Mouse (Mus musculus) intestine, embryonic 16.5 days (tissue): ENCODE results near the gene Ints6. TPM values are rescaled to one million over a fixed set of nuclear protein-coding genes. Genes with fewer than 3 reads are reported as not detected.

Experiments used
- ATAC-seq: fragments of 200-750 bp; cut with Nextera tagmentation; 2 replicates; pipeline ENCODE4 v1.8.0; 2017; ENCODE audit warnings: moderate TSS enrichment, moderate library complexity
- H3K27ac ChIP-seq: fragments of 300-500 bp; sonication (generic); 2 replicates; pipeline ENCODE4 v1.5.1; 2014; ENCODE audit warnings: mild to moderate bottlenecking, low read length
- H3K27me3 ChIP-seq: fragments of 300-500 bp; sonication (generic); replicated peaks from 2 replicates; pipeline ENCODE4 v1.6.1; 2014; ENCODE audit warnings: low read length, control low read depth, mixed read lengths; ENCODE audit not compliant: control insufficient read depth, insufficient read depth
- H3K36me3 ChIP-seq: fragments of 300-500 bp; sonication (generic); 2 replicates; pipeline ENCODE4 v1.6.1; 2014; ENCODE audit warnings: low read length, control low read depth; ENCODE audit not compliant: control insufficient read depth, insufficient read depth
- H3K4me1 ChIP-seq: fragments of 300-500 bp; sonication (generic); 2 replicates; pipeline ENCODE4 v1.6.1; 2014; ENCODE audit warnings: low read length, control low read depth, mixed read lengths; ENCODE audit not compliant: control insufficient read depth, insufficient read depth
- H3K4me2 ChIP-seq: fragments of 300-500 bp; sonication (generic); 2 replicates; pipeline ENCODE4 v1.6.1; 2014; ENCODE audit warnings: low read depth, low read length, control low read depth
- H3K4me3 ChIP-seq: fragments of 300-500 bp; sonication (generic); 2 replicates; pipeline ENCODE4 v1.5.1; 2014; ENCODE audit warnings: mild to moderate bottlenecking, low read length
- H3K9ac ChIP-seq: fragments of 300-500 bp; sonication (generic); 2 replicates; pipeline ENCODE4 v1.6.1; 2014; ENCODE audit warnings: low read depth, low read length
- H3K9me3 ChIP-seq: fragments of 300-500 bp; sonication (generic); 2 replicates; pipeline ENCODE4 v1.6.1; 2016; ENCODE audit warnings: low read length, control low read depth; ENCODE audit not compliant: control insufficient read depth
- WGBS: fragments of 180-500 bp; shearing (Covaris S2); extraction: QIAGEN DNeasy Blood & Tissue Kit; methylation state at CpG from one replicate; pipeline ENCODE4 v1.1.7; 2014; 5-methylcytosine and 5-hydroxymethylcytosine counted together
- polyA plus RNA-seq: library from polyadenylated mRNA; unstranded; fragments of >200 nt; fragmentation: Nextera tagmentation; extraction: Ambion mirVana; gene quantifications from 2 replicates; pipeline ENCODE4 v1.2.1, GENCODE M21; 2015

The Ints6 gene
- 13.1 and 16.7 TPM in 2 replicates for polyA plus RNA-seq

DNA sequence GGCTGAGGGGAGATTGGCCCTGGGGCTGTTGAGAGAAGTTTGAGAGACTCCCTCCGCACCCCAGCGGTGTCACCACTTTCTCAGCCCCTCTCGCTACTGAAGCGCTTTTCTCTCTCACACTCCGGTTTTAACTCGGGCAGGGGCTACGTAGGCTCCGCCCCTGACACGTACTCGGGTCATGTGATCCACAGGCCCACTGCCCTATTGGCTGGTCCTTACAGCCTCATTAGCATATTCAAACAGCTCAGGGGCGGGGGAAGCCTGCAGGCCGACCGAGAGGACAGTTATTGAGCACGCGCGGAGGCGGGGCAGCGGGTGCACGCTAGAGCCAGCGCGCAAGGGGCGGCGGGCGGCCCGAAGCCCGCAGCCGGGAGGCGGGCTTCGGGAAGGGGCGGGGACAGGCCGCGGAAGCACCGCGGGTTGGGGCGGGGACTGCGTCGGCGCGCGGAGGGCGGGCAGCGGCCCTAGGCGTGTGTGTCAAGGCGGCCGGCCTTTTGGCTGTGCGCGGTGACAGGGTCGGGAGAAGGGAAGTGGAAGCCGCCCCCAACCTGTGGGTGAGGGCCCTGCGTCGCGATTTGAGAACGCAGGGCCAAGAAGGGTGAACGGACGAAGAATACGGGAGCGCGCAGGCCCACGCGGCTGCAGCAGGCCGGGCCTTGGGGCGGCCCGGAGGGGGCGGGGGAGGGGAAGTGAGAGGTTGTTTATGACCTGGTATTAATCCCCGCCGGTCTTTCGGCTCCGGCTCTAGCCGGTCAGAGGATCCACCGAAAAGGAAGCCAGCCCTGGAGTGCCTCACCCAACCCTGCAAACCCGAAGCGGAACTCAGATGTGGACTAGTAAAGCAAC is at the start of gene Ints6:
Gene Ints6, minus strand, starts transcription at position 134 of the 846 bp plus-strand sequence.
- peak within 1 kb of the TSS; percentile 100 for H3K9ac ChIP-seq
- no peaks in the 10 kb centered on the region for H3K36me3 ChIP-seq
- H3K27ac ChIP-seq = peak within 1 kb of the TSS; percentile 100
- H3K4me1 ChIP-seq = peaks cover 6% of the 10 kb centered on the region
- 0% methylated on average over 62 of the region's 72 CpGs for WGBS
- peak; percentile 96 for ATAC-seq
- peak within 1 kb of the TSS; percentile 92 for H3K4me3 ChIP-seq
- peak within 1 kb of the TSS; percentile 73 for H3K4me2 ChIP-seq
- H3K27me3 ChIP-seq = no peaks in the 10 kb centered on the region
- no peaks in the 10 kb centered on the region for H3K9me3 ChIP-seq

DNA sequence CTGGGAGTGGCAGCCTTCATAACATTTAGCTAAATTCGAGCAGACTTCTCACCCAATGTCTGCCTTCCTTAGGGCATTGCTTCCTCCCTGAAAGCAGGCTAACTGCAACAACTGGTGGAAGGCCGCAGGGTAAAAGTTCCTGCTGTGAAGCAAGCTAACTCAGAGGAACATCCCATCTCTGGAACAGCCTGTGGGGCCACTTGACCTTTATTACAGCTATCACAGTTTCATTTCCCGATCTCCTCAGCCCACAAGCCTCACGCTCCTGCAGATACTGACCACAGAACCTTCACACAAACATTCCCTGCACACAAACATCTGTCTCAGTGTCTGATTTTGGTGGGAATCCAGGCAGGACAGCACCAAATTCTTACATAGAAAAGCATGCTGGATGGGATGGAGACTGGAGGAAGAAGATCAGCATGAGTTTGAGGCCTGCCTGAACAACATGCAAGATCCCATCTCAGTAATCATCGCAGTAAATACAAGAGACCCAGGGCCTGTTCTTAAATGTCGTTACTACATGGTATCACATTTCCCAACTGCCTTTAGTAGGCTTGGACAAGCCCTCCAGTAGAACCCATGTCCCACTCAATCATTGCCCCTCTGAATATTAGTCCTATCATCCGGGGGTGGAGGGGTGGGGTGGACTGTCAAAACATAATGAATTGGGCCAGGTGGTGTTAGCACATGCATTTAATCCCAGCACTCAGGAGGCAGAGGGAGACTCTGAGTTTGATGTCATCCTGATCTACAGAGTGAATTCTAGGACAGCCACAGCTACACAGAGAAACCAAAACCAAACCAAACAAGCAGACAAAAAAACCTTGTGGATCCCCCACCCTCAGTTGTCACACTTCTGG is 47.9 kb upstream of the Ints6 start:
- 54% methylated on average over 7 of the region's 7 CpGs for WGBS
- Histone ChIP-seq H3K4me2 (no peak overlapping the region), H3K9me3 (no peaks in the 10 kb centered on the region), H3K4me3 (no peak overlapping the region), H3K27ac (no peak overlapping the region), H3K36me3 (no peaks in the 10 kb centered on the region), H3K27me3 (no peaks in the 10 kb centered on the region), H3K4me1 (0 out of 2 replicates have a peak, but pooled peaks cover 2% of the 10 kb centered on the region), H3K9ac (no peak overlapping the region)
- no peak for ATAC-seq

DNA sequence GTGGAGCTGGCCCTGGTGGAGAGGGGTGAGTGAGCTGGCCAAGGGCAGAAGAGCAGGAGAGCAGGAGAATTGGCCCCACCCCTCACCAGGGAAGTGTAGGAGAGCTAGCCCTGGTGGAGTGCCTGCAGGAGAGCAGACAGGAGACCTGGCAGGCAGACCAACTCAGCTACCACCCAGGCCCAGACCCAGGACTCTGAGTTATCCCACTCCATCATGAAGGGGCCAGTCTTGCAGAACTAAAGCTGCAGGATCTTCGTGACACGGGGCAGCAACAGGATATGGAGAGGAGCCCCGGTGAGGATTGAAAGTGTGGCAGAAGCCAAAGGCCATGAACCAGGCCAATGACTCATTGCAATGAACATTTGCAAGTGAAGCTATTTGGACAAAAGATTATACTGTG is 46.0 kb upstream of the Ints6 start:
- H3K4me1 ChIP-seq = no peaks in the 10 kb centered on the region
- no peaks in the 10 kb centered on the region for H3K9me3 ChIP-seq
- H3K4me3 ChIP-seq = no peak overlapping the region
- H3K9ac ChIP-seq = no peak overlapping the region
- no peak for ATAC-seq
- no peak overlapping the region for H3K4me2 ChIP-seq
- H3K27me3 ChIP-seq = no peaks in the 10 kb centered on the region
- 41% methylated on average over 3 of the region's 3 CpGs for WGBS
- no peaks in the 10 kb centered on the region for H3K36me3 ChIP-seq
- H3K27ac ChIP-seq = no peak overlapping the region

DNA sequence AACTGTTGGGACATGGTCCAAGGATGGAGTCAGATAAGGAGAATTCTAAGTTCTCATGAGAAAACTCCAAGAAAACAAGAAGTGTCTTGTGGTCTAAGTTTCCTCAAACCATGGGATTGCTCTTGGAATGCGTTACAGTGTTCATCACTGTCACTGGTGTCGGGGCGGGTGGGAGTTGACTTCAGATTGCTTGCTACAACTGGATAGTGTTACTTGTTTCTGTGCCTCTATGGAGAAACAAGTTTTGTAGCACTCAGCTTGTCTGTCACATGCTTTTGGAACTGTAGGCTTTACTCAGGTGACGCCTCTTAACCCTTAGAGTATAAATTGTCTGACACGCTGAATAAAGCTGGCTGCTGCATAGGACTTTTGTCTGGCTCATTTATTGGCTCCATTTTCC is 42.2 kb upstream of the Ints6 start:
- Histone ChIP-seq H3K4me1 (0 out of 2 replicates have a peak, but pooled peaks cover 7% of the 10 kb centered on the region), H3K9me3 (no peaks in the 10 kb centered on the region), H3K27ac (no peak overlapping the region), H3K27me3 (no peaks in the 10 kb centered on the region), H3K4me3 (no peak overlapping the region), H3K4me2 (no peak overlapping the region), H3K9ac (no peak overlapping the region), H3K36me3 (no peaks in the 10 kb centered on the region)
- WGBS = 74% methylated on average over 5 of the region's 5 CpGs
- no peak for ATAC-seq

DNA sequence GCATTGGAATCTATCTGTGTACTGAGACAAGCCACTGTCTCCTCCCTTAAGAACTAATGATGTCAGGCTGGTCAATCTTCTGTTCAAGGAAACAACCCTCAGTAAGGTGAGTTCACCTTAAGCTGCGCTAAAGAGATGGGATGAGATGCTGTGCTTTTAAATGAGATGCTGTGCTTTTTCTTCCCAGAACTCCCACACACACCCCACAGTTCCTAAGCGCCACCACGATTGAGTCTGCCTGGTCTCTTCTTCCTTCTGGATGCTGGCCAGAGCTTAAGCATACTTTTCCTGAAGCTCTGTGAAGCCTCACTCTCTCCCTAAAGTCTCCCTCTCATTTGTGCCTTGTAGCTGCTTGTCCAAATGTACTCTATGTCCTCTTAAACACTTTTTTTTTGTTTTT is 39.8 kb upstream of the Ints6 start:
- ATAC-seq = no peak
- 67% methylated on average over 3 of the region's 3 CpGs for WGBS
- H3K9me3 ChIP-seq = no peaks in the 10 kb centered on the region
- H3K36me3 ChIP-seq = no peaks in the 10 kb centered on the region
- no peak overlapping the region for H3K27ac ChIP-seq
- H3K4me1 ChIP-seq = 0 out of 2 replicates have a peak, but pooled peaks cover 7% of the 10 kb centered on the region
- H3K4me3 ChIP-seq = no peak overlapping the region
- H3K27me3 ChIP-seq = no peaks in the 10 kb centered on the region
- no peak overlapping the region for H3K4me2 ChIP-seq
- H3K9ac ChIP-seq = no peak overlapping the region

DNA sequence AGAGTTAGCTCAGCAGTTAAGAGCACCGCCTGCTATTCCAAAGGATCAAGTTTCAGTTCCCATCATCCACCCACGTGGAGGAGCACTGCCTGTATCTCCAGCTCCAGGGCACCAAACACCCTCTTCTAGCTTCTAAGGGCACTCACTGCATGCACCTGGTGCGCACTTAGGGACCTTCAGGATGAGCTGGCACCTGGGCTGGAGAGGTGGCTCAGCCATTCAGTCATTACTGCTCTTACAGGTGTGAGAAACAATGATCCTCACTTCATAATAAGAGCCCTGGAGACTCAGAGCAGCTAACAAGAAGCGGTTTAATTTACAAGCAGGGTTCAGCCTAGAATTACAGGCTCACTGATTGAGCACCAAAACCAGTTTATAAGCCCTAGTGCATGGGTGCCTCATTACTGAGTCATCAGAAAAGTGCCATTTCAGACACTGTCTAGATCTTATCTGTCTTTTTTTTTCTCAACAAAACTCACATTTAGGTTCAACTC is 37.7 kb upstream of the Ints6 start:
- Histone ChIP-seq H3K4me1 (0 out of 2 replicates have a peak, but pooled peaks cover 7% of the 10 kb centered on the region), H3K36me3 (no peaks in the 10 kb centered on the region), H3K4me2 (peak overlapping the region; percentile 44), H3K9ac (peak overlapping the region; percentile 11; the same call in 1 of the 2 replicates), H3K4me3 (peak overlapping the region; percentile 22), H3K9me3 (no peaks in the 10 kb centered on the region), H3K27ac (no peak overlapping the region), H3K27me3 (no peaks in the 10 kb centered on the region)
- peak; percentile 72 for ATAC-seq
- 5% methylated on average over 4 of the region's 4 CpGs for WGBS

DNA sequence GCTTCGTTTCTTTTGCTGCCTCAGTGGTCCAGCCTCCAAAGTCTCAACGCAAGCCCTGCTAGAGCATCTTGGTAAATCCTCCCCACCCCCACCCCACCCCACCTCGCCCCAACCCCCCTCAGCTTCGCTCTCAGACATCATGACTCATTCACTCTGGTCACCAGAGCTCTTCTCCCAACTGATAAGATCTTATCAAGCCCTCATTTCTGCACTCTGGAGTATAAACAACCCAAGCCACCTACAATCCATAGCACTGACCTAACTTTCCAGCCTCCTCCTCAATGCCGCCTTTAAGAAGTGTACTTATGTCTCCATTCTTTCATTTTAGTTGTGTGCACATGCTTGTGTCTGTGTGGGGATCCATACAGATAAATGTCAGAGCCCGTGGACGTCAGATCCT is 34.8 kb upstream of the Ints6 start:
- no peaks in the 10 kb centered on the region for H3K9me3 ChIP-seq
- ATAC-seq = no peak
- WGBS = 52% methylated on average over 7 of the region's 7 CpGs
- no peak overlapping the region for H3K9ac ChIP-seq
- H3K4me2 ChIP-seq = no peak overlapping the region
- 0 out of 2 replicates have a peak, but pooled peaks cover 7% of the 10 kb centered on the region for H3K4me1 ChIP-seq
- no peaks in the 10 kb centered on the region for H3K27me3 ChIP-seq
- no peaks in the 10 kb centered on the region for H3K36me3 ChIP-seq
- no peak overlapping the region for H3K4me3 ChIP-seq
- no peak overlapping the region for H3K27ac ChIP-seq

DNA sequence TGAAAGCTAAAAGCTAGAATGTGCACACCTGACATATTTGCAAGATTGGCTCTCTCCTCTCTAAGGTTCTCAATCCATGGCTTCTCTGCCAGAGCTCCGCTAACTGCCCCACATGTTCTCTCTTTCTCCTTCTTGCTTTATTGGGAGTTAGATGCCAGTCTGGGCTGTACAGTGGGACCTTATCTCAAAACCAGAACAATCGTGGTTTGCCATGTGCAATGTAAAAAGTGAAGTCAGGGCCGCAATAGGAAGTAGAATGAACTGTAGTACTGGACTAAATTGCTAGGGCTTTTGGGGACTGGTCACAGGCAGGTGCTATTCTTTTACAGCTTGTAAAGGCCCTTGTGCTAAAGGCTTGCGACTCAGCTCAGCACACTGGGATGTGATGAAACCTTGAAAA is 28.3 kb upstream of the Ints6 start:
- Histone ChIP-seq H3K27ac (no peak overlapping the region), H3K36me3 (no peaks in the 10 kb centered on the region), H3K9me3 (no peaks in the 10 kb centered on the region), H3K9ac (no peak overlapping the region), H3K4me3 (no peak overlapping the region), H3K27me3 (no peaks in the 10 kb centered on the region), H3K4me2 (no peak overlapping the region), H3K4me1 (no peaks in the 10 kb centered on the region)
- no peak for ATAC-seq
- 81% methylated on average over 4 of the region's 4 CpGs for WGBS

DNA sequence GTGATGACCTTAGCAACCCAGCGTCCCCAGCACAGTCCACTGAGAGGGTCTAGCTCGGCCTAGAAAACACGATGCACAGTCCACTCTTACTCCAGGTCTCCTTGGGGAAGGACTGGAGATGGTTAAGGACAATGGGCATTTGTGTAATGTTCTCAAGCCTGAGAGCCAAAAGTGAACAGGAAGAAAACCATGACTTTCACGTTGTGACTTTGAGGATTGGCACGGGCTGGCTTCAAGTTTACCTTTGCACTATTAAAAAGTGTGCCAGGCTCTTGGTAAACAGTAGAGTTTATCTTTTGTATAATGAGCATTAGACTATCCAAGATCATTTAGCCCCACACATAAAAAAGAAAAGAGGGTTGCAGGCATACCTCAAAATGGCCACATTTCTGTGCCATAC is 22.0 kb upstream of the Ints6 start:
- WGBS = 86% methylated on average over 5 of the region's 5 CpGs
- no peak overlapping the region for H3K4me3 ChIP-seq
- H3K4me1 ChIP-seq = no peaks in the 10 kb centered on the region
- H3K9ac ChIP-seq = no peak overlapping the region
- H3K36me3 ChIP-seq = no peaks in the 10 kb centered on the region
- no peaks in the 10 kb centered on the region for H3K9me3 ChIP-seq
- ATAC-seq = no peak
- H3K27ac ChIP-seq = no peak overlapping the region
- H3K4me2 ChIP-seq = no peak overlapping the region
- H3K27me3 ChIP-seq = no peaks in the 10 kb centered on the region
